ENCODE assay signal across 7 mouse cellular contexts in the genomic region with DNA sequence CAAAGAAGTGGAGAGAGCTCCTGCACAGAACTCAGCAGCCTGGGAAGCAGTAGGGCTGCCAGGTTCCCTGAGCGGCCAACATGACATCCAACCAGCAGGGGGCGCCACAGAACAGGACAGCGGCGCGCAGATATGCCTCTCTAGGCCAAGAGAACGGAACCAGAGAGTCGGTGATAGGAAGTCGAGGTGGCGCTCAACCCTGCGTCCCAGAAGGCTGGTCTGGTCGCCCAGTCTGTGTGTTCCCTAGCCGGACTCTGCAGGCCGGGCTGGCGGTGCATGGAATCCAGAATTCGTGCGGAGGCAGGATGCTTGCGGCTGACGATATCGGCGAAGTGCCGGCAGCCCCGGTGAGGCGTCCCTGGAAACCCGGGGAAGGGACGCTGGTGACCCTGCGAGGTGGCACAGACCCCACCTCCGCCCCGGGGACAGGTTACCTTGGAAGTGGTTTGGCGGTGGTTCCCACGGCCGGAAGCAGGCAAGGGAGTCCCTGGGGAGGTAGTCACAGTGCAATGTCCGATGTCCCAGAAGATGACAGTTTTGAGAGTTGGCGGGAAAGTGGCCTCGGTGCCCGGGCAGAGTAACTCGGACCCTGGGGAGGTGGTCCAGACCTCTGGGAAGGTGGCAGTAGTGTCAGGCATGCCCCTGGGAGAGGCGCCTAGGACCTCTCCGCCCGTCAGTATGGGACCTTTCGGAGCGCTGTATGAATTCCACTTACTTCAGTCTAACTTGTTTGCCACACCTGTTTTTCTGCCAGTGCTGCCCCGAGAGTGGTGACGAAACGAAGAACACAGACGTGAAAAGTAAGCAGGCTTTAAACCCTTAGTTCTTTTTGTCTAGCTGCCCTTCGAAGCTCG. TPM values are rescaled to one million over a fixed set of nuclear protein-coding genes. Genes with fewer than 3 reads are reported as not detected.
DNase-seq lines count a peak whose midpoint lies in the region; ATAC-seq lines count a peak whose summit lies in the region.

A gene (plus strand): TSS at position 176 of the 854 bp plus-strand sequence.

- H3K4me2 ChIP-seq in embryonic facial prominence, embryonic 11.5 days (ENCODE audit: low read depth, low read length), result peak within 1 kb of the TSS; percentile 73
- H3K4me2 ChIP-seq in midbrain, embryonic 13.5 days (replicated peaks), result peak within 1 kb of the TSS; percentile 98

- DNase-seq in adrenal gland, postnatal 14 days, result peak; percentile 98
- peak; percentile 96 for DNase-seq in embryonic facial prominence, embryonic 11.5 days (ENCODE audit: low spot score)
- peak; percentile 88 for DNase-seq in kidney, adult 11 months
- DNase-seq in limb, embryonic 10.5 days (ENCODE audit: low spot score), result peak; percentile 99
- DNase-seq in spleen, adult 12 weeks (ENCODE audit: low spot score), result peak; percentile 92

- WGBS in embryonic facial prominence, embryonic 11.5 days, result 3% methylated on average over 47 of the region's 47 CpGs
- WGBS in limb, embryonic 10.5 days, result 4% methylated on average over 47 of the region's 47 CpGs
- 3% methylated on average over 47 of the region's 47 CpGs for WGBS in midbrain, embryonic 13.5 days

- no peak within 1 kb of the TSS for H3K27ac ChIP-seq in embryonic facial prominence, embryonic 11.5 days (replicated peaks; ENCODE audit: low read depth, low read length)
- H3K27ac ChIP-seq in limb, embryonic 10.5 days, result peak within 1 kb of the TSS; percentile 89
- peak within 1 kb of the TSS; percentile 80 for H3K27ac ChIP-seq in midbrain, embryonic 13.5 days

- no peaks in the 10 kb centered on the region for H3K27me3 ChIP-seq in embryonic facial prominence, embryonic 11.5 days (ENCODE audit: control insufficient read depth, insufficient read depth, low read length)
- H3K27me3 ChIP-seq in limb, embryonic 10.5 days (ENCODE audit: low read depth, poor library complexity, severe bottlenecking), result no peaks in the 10 kb centered on the region
- H3K27me3 ChIP-seq in midbrain, embryonic 13.5 days, result no peaks in the 10 kb centered on the region

- H3K4me3 ChIP-seq in embryonic facial prominence, embryonic 11.5 days (ENCODE audit: low read depth, low read length), result peak within 1 kb of the TSS; percentile 63
- H3K4me3 ChIP-seq in limb, embryonic 10.5 days, result peak within 1 kb of the TSS; percentile 85
- peak within 1 kb of the TSS; percentile 97 for H3K4me3 ChIP-seq in midbrain, embryonic 13.5 days (replicated peaks)

- H3K9ac ChIP-seq in embryonic facial prominence, embryonic 11.5 days (replicated peaks; ENCODE audit: low read length), result peak within 1 kb of the TSS; percentile 74
- H3K9ac ChIP-seq in midbrain, embryonic 13.5 days (replicated peaks), result peak within 1 kb of the TSS; percentile 93

- peak; percentile 80 for ATAC-seq in embryonic facial prominence, embryonic 11.5 days (replicated peaks; ENCODE audit: insufficient number of reproducible peaks, low FRiP score, low TSS enrichment, low read depth)
- ATAC-seq in granulocyte monocyte progenitor cell, adult 5-6 weeks (replicated peaks; ENCODE audit: poor library complexity, severe bottlenecking), result peak; percentile 89
- peak; percentile 89 for ATAC-seq in midbrain, embryonic 13.5 days

- no peaks in the 10 kb centered on the region for H3K4me1 ChIP-seq in embryonic facial prominence, embryonic 11.5 days (ENCODE audit: control insufficient read depth, insufficient read depth, low read length)
- H3K4me1 ChIP-seq in limb, embryonic 10.5 days, result peaks cover 17% of the 10 kb centered on the region
- H3K4me1 ChIP-seq in midbrain, embryonic 13.5 days (replicated peaks), result peaks cover 16% of the 10 kb centered on the region

- no peaks in the 10 kb centered on the region for H3K36me3 ChIP-seq in embryonic facial prominence, embryonic 11.5 days (replicated peaks; ENCODE audit: control insufficient read depth, insufficient read depth, low read depth, low read length)
- H3K36me3 ChIP-seq in limb, embryonic 10.5 days, result peaks cover 19% of the 10 kb centered on the region
- H3K36me3 ChIP-seq in midbrain, embryonic 13.5 days, result peaks cover 10% of the 10 kb centered on the region; the same call in 1 of the 2 replicates

- no peaks in the 10 kb centered on the region for H3K9me3 ChIP-seq in embryonic facial prominence, embryonic 11.5 days (replicated peaks; ENCODE audit: control insufficient read depth, low read length)
- H3K9me3 ChIP-seq in limb, embryonic 10.5 days (replicated peaks), result no peaks in the 10 kb centered on the region
- no peaks in the 10 kb centered on the region for H3K9me3 ChIP-seq in midbrain, embryonic 13.5 days

RNA-seq across cellular contexts. Expression of the gene that starts here (rescaled TPM):
- total RNA-seq in adrenal gland, postnatal 14 days (2021), result 18.7 and 19.3 TPM in 2 replicates
- 26.4 and 27.4 TPM in 2 replicates for polyA plus RNA-seq in embryonic facial prominence, embryonic 11.5 days (2014; fragmentation: Nextera tagmentation; extraction: Ambion mirVana)
- 19.6 and 33.0 TPM in 2 replicates for total RNA-seq in granulocyte monocyte progenitor cell, adult 5-6 weeks (2014; fragmentation: Nextera tagmentation)
- 25.0 and 29.1 TPM in 2 replicates for total RNA-seq in granulocyte monocyte progenitor cell, adult 5-6 weeks (2017)
- 33.9 and 41.7 TPM in 2 replicates for polyA plus RNA-seq in limb, embryonic 10.5 days (2016; fragmentation: Nextera tagmentation; extraction: Ambion mirVana)
- 35.9 and 40.2 TPM in 2 replicates for polyA plus RNA-seq in midbrain, embryonic 13.5 days (2015; fragmentation: Nextera tagmentation; extraction: Ambion mirVana)
